Comparison of ENCODE assay signal across 8 mouse cellular contexts in genomic region chr2:170319533-170320463, GRCm38 (mm10).
DNase-seq lines count a peak whose midpoint lies in the region; ATAC-seq and TF ChIP-seq lines count a peak whose summit lies in the region.

No protein-coding gene starts in this region.

- no peak for ATAC-seq in lung, postnatal 0 days
- ATAC-seq in forebrain, embryonic 13.5 days: peak; percentile 16
- ATAC-seq in liver, embryonic 12.5 days: peak; percentile 53; the same call in 1 of the 2 replicates
- peak; percentile 78 for ATAC-seq in stomach, postnatal 0 days (ENCODE audit: low FRiP score, low TSS enrichment)
- no peak for ATAC-seq in inflammation-experienced regulatory T-cells, adult 6 months

- H3K27ac ChIP-seq in lung, postnatal 0 days (ENCODE audit: low read length): peak overlapping the region; percentile 59; the same call in 1 of the 2 replicates
- H3K27ac ChIP-seq in forebrain, embryonic 13.5 days: peak overlapping the region; percentile 36; the same call in 1 of the 2 replicates
- H3K27ac ChIP-seq in liver, embryonic 12.5 days: 0 out of 2 replicates have a peak overlapping the region, but pooled peaks have one; percentile 30
- peak overlapping the region; percentile 86 for H3K27ac ChIP-seq in stomach, postnatal 0 days (replicated peaks)

- no peaks in the 10 kb centered on the region for H3K36me3 ChIP-seq in lung, postnatal 0 days (ENCODE audit: insufficient read depth, low read length)
- no peaks in the 10 kb centered on the region for H3K36me3 ChIP-seq in forebrain, embryonic 13.5 days (ENCODE audit: poor library complexity, severe bottlenecking)
- H3K36me3 ChIP-seq in liver, embryonic 12.5 days: no peaks in the 10 kb centered on the region
- no peaks in the 10 kb centered on the region for H3K36me3 ChIP-seq in stomach, postnatal 0 days (ENCODE audit: control insufficient read depth, insufficient read depth, low read length)

- no peaks in the 10 kb centered on the region for H3K9me3 ChIP-seq in lung, postnatal 0 days (ENCODE audit: low read length)
- no peaks in the 10 kb centered on the region for H3K9me3 ChIP-seq in forebrain, embryonic 13.5 days (replicated peaks)
- 0 out of 2 replicates have a peak, but pooled peaks cover 2% of the 10 kb centered on the region for H3K9me3 ChIP-seq in liver, embryonic 12.5 days (replicated peaks)
- no peaks in the 10 kb centered on the region for H3K9me3 ChIP-seq in stomach, postnatal 0 days (ENCODE audit: control insufficient read depth, low read length)

- peak overlapping the region; percentile 68 for H3K4me2 ChIP-seq in lung, postnatal 0 days (replicated peaks; ENCODE audit: low read depth, low read length)
- H3K4me2 ChIP-seq in forebrain, embryonic 13.5 days: peak overlapping the region; percentile 65
- H3K4me2 ChIP-seq in liver, embryonic 12.5 days: peak overlapping the region; percentile 84
- peak overlapping the region; percentile 67 for H3K4me2 ChIP-seq in stomach, postnatal 0 days (replicated peaks; ENCODE audit: low read depth)

- no peaks in the 10 kb centered on the region for H3K27me3 ChIP-seq in lung, postnatal 0 days (replicated peaks; ENCODE audit: insufficient read depth, low read length)
- peaks cover 4% of the 10 kb centered on the region; the same call in 1 of the 2 replicates for H3K27me3 ChIP-seq in forebrain, embryonic 13.5 days
- H3K27me3 ChIP-seq in liver, embryonic 12.5 days (replicated peaks): peaks cover 23% of the 10 kb centered on the region
- H3K27me3 ChIP-seq in stomach, postnatal 0 days (ENCODE audit: control insufficient read depth, insufficient read depth, low read length): no peaks in the 10 kb centered on the region

- H3K9ac ChIP-seq in lung, postnatal 0 days (replicated peaks; ENCODE audit: low read depth): peak overlapping the region; percentile 29; the same call in 1 of the 2 replicates
- H3K9ac ChIP-seq in forebrain, embryonic 13.5 days: peak overlapping the region; percentile 58
- peak overlapping the region; percentile 50; the same call in 1 of the 2 replicates for H3K9ac ChIP-seq in liver, embryonic 12.5 days
- peak overlapping the region; percentile 64 for H3K9ac ChIP-seq in stomach, postnatal 0 days (ENCODE audit: low read length)

- no peak for TF ChIP-seq EP300 in lung, postnatal 0 days (IDR thresholded peaks at IDR 0.05)
- TF ChIP-seq EP300 in stomach, postnatal 0 days (optimal IDR thresholded peaks at IDR 0.05): no peak

- peak; percentile 42 for DNase-seq in lung, postnatal 0 days (ENCODE audit: low spot score)
- DNase-seq in lung, postnatal 14 days: no peak
- DNase-seq in stomach, postnatal 0 days (ENCODE audit: low spot score): peak; percentile 75
- DNase-seq in right cerebral cortex, postnatal 14 days: no peak
- DNase-seq in frontal cortex, postnatal 14 days (ENCODE audit: low spot score in 2 of 2): no peak

- H3K4me1 ChIP-seq in lung, postnatal 0 days (ENCODE audit: insufficient read depth, low read depth, low read length): peaks cover 6% of the 10 kb centered on the region; the same call in 1 of the 2 replicates
- H3K4me1 ChIP-seq in forebrain, embryonic 13.5 days: peaks cover 20% of the 10 kb centered on the region
- peaks cover 42% of the 10 kb centered on the region for H3K4me1 ChIP-seq in liver, embryonic 12.5 days
- H3K4me1 ChIP-seq in stomach, postnatal 0 days (replicated peaks; ENCODE audit: control insufficient read depth, insufficient read depth): peaks cover 3% of the 10 kb centered on the region

- peak overlapping the region; percentile 28 for H3K4me3 ChIP-seq in lung, postnatal 0 days (ENCODE audit: low read depth, low read length)
- H3K4me3 ChIP-seq in forebrain, embryonic 13.5 days: peak overlapping the region; percentile 39
- H3K4me3 ChIP-seq in liver, embryonic 12.5 days: peak overlapping the region; percentile 54
- H3K4me3 ChIP-seq in stomach, postnatal 0 days (ENCODE audit: low read depth, low read length): peak overlapping the region; percentile 41

- no peak for TF ChIP-seq CTCF in lung, postnatal 0 days (IDR thresholded peaks at IDR 0.05)
- TF ChIP-seq CTCF in stomach, postnatal 0 days (IDR thresholded peaks at IDR 0.05; ENCODE audit: low read depth): no peak

- 14% methylated on average over 17 of the region's 20 CpGs for WGBS in lung, postnatal 0 days
- 22% methylated on average over 20 of the region's 20 CpGs for WGBS in forebrain, embryonic 13.5 days
- WGBS in liver, embryonic 12.5 days (ENCODE audit: insufficient replicate concordance): 12% methylated on average over 19 of the region's 20 CpGs
- WGBS in stomach, postnatal 0 days: 12% methylated on average over 20 of the region's 20 CpGs

Comparison
In these comparisons a context has a peak if more than half of its experiments do, and no peak if none do; other contexts are left out.
1. DNase-seq: peak in lung, postnatal 0 days (single experiment) and stomach, postnatal 0 days (single experiment); none in lung, postnatal 14 days (single experiment), right cerebral cortex, postnatal 14 days (single experiment) and frontal cortex, postnatal 14 days (0 of 2).
2. ATAC-seq: peak in forebrain, embryonic 13.5 days (single experiment), liver, embryonic 12.5 days (single experiment) and stomach, postnatal 0 days (single experiment); none in lung, postnatal 0 days (single experiment) and inflammation-experienced regulatory T-cells, adult 6 months (single experiment).
3. H3K27ac ChIP-seq: peak in every context shown above with its lines; median percentile 86 in stomach, postnatal 0 days; 59 in lung, postnatal 0 days; 36 in forebrain, embryonic 13.5 days; 30 in liver, embryonic 12.5 days.
4. Peak in every context shown above with its lines, with median percentiles within 50 percentile points of each other: H3K4me2 ChIP-seq, H3K4me3 ChIP-seq and H3K9ac ChIP-seq.